Mouse (Mus musculus): Measurements from ENCODE around the gene Rlbp1.

DNA sequence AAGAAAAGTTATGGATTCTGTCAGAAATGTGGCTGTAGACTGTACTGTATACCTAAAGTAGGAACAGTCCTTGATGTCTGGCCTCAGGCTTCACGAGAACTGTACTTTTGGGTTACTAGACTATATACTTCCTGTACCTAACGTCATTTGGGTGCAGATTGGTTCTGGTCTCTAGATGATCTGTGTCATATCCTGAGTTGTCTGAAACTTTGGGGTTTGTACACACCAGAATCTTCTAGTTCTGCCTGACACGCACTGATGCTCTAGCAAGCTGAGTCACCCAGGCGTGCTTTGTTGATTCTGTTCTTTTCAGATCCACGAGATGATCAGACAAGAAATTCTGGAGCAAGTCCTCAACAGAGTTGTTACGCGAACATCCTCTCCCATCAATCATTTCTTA lies 33.1 kb upstream of the Rlbp1 start:
- TF ChIP-seq POLR2A (IDR thresholded peaks at IDR 0.05; ENCODE audit: insufficient read length, low read depth) = no peak
- no peak for TF ChIP-seq CEBPB (IDR thresholded peaks at IDR 0.05; ENCODE audit: insufficient read depth, poor library complexity, severe bottlenecking)
- TF ChIP-seq MAX (IDR thresholded peaks at IDR 0.05; ENCODE audit: low read depth) = no peak
- no peak for TF ChIP-seq E2F4 (IDR thresholded peaks at IDR 0.05; ENCODE audit: insufficient read depth)
- TF ChIP-seq POLR2AphosphoS2 (IDR thresholded peaks at IDR 0.05; ENCODE audit: insufficient read length, low read depth) = no peak
- no peak for TF ChIP-seq TCF12 (IDR thresholded peaks at IDR 0.05; ENCODE audit: insufficient read depth, poor library complexity, severe bottlenecking)
- no peak for TF ChIP-seq SRF (IDR thresholded peaks at IDR 0.05; ENCODE audit: control insufficient read depth, insufficient read length, low read depth)
- no peak for TF ChIP-seq TCF3 (IDR thresholded peaks at IDR 0.05; ENCODE audit: insufficient read length, low read depth)
- no peak for TF ChIP-seq MYOG (IDR thresholded peaks at IDR 0.05; ENCODE audit: control insufficient read depth in 1 of 3, insufficient read depth in 1 of 3, insufficient read length in 2 of 3, low read depth in 2 of 3)
- no peak for TF ChIP-seq USF1 (IDR thresholded peaks at IDR 0.05; ENCODE audit: low read depth)

Measured in myocyte (in vitro differentiated cells).